Mouse (Mus musculus): ENCODE measurements around the gene 1700025G04Rik. TPM values are rescaled to one million over a fixed set of nuclear protein-coding genes. Genes with fewer than 3 reads are reported as not detected.
"Not testable (repeated sequence)": the region's sequence is repeated elsewhere in the genome, so short reads cannot be mapped to it uniquely, and the experiment has no call there.

1700025G04Rik gene
- polyA plus RNA-seq, 1 experiment from 2014 or later: 13.8 TPM

DNA sequence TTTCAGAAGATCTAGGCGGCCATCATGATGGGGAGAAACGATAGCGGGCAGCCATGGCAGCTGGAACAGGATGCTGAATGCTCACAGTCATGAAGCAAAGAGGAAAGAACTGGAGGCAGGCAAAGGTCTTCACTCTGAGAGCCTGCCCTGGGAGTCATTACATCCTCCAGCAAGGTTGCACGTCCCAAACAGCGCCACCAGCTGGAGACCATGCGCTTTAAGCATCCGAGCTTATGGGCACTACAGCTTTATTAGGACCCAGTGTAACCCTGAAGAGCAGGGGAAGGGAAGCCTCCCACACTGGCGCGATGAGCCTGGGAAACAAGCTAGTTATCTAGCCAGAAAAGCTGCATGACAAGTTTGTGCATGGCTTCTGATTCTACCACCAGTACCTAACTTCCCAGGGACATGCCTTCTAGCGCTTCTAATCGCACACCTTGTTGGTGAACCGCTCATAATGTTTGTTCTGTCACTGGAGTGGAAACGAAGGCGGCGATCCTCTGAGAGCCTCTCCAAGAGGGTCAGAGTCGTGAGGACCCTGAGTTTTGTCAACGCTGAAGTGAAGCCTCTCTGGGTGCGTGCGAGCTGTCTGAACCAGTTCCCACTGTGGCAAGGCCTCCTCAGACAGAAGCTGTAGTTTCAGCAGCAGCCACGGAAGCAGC lies 228.5 kb downstream of the 1700025G04Rik start:
- no peaks in the 10 kb centered on the region for H3K36me3 ChIP-seq
- peak; percentile 29 for DNase-seq (ENCODE audit: low spot score)
- no peaks in the 10 kb centered on the region for H3K27me3 ChIP-seq (ENCODE audit: low read depth, poor library complexity, severe bottlenecking)
- H3K4me1 ChIP-seq: no peaks in the 10 kb centered on the region
- H3K4me3 ChIP-seq: no peak overlapping the region
- no peak overlapping the region for H3K27ac ChIP-seq
- H3K9me3 ChIP-seq (replicated peaks): no peaks in the 10 kb centered on the region
- 70% methylated on average over 20 of the region's 20 CpGs for WGBS

DNA sequence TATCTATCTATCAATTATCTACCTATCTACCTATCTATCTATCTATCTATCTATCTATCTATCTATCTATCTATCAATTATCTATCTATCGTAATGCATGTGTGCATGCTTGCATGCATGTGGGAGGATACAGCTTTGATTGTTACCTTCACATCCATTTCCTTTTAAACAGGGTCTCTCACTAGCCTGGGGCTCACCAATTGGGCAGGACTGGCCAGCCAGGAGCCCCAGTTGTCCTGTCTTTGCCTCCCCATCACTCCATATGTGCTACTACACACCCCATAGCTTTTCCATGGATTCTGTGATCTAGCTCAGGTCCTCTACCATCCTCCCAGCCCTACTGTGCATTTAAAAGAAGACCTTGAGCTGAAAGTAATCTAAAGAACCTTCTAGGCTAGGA lies 231.5 kb downstream of the 1700025G04Rik start:
- no peaks in the 10 kb centered on the region for H3K36me3 ChIP-seq
- H3K4me3 ChIP-seq: no peak overlapping the region
- no peaks in the 10 kb centered on the region for H3K9me3 ChIP-seq (replicated peaks)
- no peaks in the 10 kb centered on the region for H3K4me1 ChIP-seq
- H3K27me3 ChIP-seq (ENCODE audit: low read depth, poor library complexity, severe bottlenecking): no peaks in the 10 kb centered on the region
- DNase-seq (ENCODE audit: low spot score): no peak
- H3K27ac ChIP-seq: no peak overlapping the region
- 92% methylated on average over 1 of the region's 1 CpGs for WGBS

DNA sequence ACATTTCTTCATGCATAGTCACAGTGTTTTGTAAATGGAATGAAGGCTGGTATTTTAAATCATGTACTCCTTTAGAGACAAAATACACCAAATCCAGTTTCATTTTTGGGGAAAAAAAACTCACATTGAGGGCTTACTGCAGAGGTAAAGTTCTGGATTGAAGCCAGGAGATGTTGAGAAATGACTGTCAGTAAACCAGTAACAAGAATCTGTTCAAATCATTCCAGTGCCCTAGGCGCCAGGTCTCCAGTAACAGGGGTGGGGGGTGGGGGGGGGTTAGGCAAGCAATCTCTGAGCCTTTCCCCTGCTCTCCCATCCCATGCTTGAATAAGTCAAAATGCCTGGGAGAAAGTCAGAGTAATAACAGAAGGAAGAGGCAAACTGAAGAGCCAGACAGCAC lies 234.4 kb downstream of the 1700025G04Rik start:
- H3K4me3 ChIP-seq: no peak overlapping the region
- no peaks in the 10 kb centered on the region for H3K9me3 ChIP-seq (replicated peaks)
- no peak overlapping the region for H3K27ac ChIP-seq
- no peak for DNase-seq (ENCODE audit: low spot score)
- no peaks in the 10 kb centered on the region for H3K4me1 ChIP-seq
- no peaks in the 10 kb centered on the region for H3K27me3 ChIP-seq (ENCODE audit: low read depth, poor library complexity, severe bottlenecking)
- 73% methylated on average over 1 of the region's 1 CpGs for WGBS
- H3K36me3 ChIP-seq: no peaks in the 10 kb centered on the region

DNA sequence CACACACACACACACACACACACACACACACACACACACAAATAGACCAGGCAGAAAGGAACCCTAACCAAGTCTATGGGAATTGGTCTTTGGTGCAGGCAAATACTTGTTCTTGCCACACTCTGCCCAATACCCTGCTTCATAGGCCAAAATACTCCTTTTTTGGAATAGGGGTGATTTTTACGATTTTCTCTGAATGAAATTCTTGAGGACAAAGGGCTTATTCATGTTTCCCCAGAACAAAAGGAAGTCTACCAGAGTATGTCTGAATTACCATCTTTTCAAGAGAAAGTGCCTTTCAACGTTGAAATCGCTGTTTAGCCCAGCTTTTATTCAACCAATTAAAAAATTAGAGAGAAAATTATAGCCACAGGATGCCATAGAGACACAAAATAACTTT lies 237.9 kb downstream of the 1700025G04Rik start:
- Histone ChIP-seq H3K4me1 (peaks cover 4% of the 10 kb centered on the region; the same call in 1 of the 2 replicates), H3K36me3 (no peaks in the 10 kb centered on the region), H3K27me3 (ENCODE audit: low read depth, poor library complexity, severe bottlenecking) (no peaks in the 10 kb centered on the region), H3K27ac (no peak overlapping the region), H3K9me3 (replicated peaks) (no peaks in the 10 kb centered on the region), H3K4me3 (no peak overlapping the region)
- WGBS: 84% methylated on average over 3 of the region's 3 CpGs
- no peak for DNase-seq (ENCODE audit: low spot score)

DNA sequence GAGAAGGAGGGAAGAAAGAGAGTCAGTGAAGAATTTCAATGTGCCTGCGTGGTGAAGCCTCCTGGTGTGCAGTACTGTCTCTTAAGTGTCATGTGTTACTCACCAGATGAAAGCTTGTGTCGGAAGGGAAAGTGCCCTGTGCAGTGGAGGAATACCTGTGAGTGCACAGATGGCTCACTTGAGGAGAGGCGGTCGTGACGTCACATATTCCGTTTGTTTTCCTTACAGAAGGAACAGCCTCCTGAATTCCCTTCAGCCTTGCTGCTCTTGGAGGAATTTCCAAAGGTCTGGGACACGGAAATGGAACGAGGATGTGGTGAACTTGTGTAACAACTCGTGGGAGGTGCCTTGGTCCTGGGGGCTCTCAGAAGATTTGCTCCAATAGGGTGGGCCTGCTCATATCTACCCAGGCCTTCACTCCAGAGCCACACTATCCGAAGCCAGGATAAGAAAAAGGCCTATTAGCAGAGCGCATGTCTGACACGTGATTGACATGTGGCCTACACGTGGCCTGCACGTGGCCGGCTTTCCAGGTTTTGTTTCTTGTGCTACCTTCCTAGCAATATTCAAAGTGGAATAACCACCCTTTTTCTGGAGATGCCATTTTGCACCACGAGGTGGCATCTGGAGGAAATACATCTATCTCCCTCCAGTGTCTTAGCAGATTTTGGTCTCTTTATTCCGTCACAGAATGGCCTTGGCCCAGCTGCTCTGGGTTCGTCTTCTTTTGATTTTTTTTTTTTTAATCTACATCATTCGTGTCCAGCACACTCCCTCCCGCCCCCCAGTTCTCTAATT lies 238.7 kb downstream of the 1700025G04Rik start:
- Histone ChIP-seq H3K4me1 (peaks cover 7% of the 10 kb centered on the region; the same call in 1 of the 2 replicates), H3K9me3 (replicated peaks) (no peaks in the 10 kb centered on the region), H3K4me3 (no peak overlapping the region), H3K27ac (no peak overlapping the region), H3K36me3 (no peaks in the 10 kb centered on the region), H3K27me3 (ENCODE audit: low read depth, poor library complexity, severe bottlenecking) (no peaks in the 10 kb centered on the region)
- WGBS: 90% methylated on average over 20 of the region's 20 CpGs
- DNase-seq (ENCODE audit: low spot score): no peak

DNA sequence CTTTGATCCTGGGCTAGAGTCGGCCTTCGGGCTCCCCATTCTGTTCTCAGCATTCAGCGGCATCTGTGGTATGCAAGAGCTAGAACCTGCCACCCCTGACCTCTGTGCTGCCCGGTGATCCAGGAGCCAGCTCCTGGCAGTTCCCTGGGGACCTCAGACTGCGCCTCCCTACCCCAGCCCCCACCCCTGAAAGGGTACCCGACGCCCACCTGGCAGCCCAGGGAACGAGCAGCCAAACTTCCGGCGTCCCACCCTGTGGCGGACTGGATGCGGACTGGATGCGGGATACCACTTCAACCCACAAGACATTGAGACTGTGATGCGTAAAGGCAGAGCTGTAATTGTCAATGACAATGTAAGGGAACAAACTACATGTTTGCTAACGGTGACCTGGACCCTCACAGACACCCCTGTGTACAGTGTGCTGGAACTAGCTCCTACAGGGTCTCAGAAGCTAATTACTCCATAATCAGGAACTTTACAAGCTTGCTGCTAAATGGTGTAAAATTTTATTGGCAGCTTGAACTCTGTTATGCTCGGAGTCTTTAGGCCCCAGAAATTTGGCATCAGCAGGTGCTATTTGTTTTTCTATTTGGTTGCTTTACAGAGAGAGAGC lies 239.8 kb downstream of the 1700025G04Rik start:
- Histone ChIP-seq H3K36me3 (no peaks in the 10 kb centered on the region), H3K4me1 (peaks cover 10% of the 10 kb centered on the region; the same call in 1 of the 2 replicates), H3K27ac (no peak overlapping the region), H3K9me3 (replicated peaks) (no peaks in the 10 kb centered on the region), H3K27me3 (ENCODE audit: low read depth, poor library complexity, severe bottlenecking) (no peaks in the 10 kb centered on the region), H3K4me3 (no peak overlapping the region)
- 79% methylated on average over 16 of the region's 16 CpGs for WGBS
- no peak for DNase-seq (ENCODE audit: low spot score)

DNA sequence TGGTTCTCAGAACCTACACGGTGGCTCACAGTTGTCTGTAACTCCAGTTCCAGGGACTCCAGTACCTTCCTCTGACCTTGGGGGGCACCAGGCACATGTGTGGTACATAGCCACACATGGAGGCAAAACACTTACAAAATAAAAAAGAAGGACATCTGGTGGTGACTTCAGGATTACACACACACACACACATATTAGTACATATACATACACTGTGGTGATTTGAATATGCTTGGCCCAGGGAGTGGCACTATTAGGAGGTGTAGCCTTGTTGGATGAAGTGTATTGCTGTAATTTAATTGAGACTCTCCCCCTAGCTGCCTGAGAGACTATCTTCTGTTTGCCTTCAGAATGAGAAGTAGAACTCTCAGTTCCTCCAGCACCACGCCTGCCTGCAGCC lies 241.6 kb downstream of the 1700025G04Rik start:
- WGBS: 91% methylated on average over 2 of the region's 2 CpGs
- DNase-seq (ENCODE audit: low spot score): no peak
- Histone ChIP-seq H3K9me3 (replicated peaks) (no peaks in the 10 kb centered on the region), H3K36me3 (no peaks in the 10 kb centered on the region), H3K4me3 (no peak overlapping the region), H3K27ac (no peak overlapping the region), H3K4me1 (peaks cover 10% of the 10 kb centered on the region; the same call in 1 of the 2 replicates), H3K27me3 (ENCODE audit: low read depth, poor library complexity, severe bottlenecking) (no peaks in the 10 kb centered on the region)

DNA sequence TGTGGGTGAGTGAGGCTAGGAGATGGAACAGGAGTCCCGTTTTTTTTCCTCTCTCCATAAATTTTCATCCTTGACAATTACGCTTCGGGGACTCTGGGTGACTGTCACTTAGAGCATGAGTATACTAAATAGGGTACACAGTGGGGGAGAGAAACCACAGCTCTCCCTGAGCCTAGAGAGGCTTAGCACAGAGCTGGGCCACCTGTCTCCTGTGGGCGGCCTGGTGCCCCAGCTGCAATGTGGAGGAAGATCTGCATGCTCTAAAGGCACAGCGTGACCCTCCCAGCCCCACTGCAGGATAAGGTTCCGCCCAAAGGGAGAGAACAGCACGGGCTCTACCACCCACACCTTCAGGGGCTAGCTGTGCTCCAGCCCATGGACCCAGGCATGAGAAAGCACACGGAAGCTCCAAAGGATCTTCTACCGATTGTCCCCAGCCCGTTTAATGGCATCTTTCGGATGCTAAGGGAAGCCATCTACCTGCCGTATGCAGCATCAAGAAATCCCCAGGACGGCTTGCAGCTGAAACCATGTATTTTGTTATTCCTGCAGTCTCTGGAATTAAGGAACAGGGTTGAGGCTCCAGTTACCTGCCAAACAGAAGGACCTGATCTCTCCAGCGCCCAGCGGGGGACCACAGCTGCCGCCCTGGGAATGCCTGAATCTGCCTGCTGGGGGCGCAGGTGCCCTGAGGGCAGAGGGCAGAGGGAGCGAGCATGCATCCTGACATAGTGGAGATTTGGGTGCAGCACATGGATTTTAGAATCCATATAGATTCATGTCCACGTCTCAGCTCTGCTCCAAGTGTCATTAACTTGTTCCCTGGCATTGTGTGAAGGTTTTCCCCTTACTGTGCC lies 243.8 kb downstream of the 1700025G04Rik start:
- WGBS: 66% methylated on average over 19 of the region's 19 CpGs
- peaks cover 10% of the 10 kb centered on the region; the same call in 1 of the 2 replicates for H3K4me1 ChIP-seq
- no peak overlapping the region for H3K27ac ChIP-seq
- H3K9me3 ChIP-seq (replicated peaks): no peaks in the 10 kb centered on the region
- no peak for DNase-seq (ENCODE audit: low spot score)
- H3K4me3 ChIP-seq: no peak overlapping the region
- no peaks in the 10 kb centered on the region for H3K27me3 ChIP-seq (ENCODE audit: low read depth, poor library complexity, severe bottlenecking)
- no peaks in the 10 kb centered on the region for H3K36me3 ChIP-seq

DNA sequence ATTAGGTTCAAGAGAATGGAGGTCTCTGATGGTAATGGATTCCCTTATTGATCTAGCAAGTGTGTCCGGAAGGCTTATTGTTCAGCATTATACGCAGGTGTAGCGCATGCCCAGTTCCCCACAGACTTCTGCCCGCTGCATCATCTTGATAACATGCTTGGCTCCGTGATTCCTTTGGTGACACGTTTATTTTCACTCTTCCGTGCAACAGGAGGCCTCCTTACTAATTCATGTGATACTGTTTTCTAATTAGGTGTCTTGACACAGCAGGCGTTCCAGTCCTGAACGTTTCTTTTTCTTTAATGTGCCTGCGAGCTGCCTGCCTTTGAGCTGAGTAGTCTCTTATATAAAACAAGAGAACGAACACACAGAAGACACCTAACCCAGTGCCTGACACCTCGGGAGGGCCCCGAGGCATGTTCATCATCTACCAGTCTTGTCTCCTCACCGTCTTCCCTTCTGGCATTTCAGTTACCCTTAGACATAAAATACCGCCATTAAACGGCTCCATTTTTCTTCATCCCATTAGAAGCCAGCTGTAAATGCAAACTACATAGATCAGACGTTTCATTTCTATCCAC lies 244.6 kb downstream of the 1700025G04Rik start:
- Histone ChIP-seq H3K27ac (no peak overlapping the region), H3K4me1 (peaks cover 10% of the 10 kb centered on the region; the same call in 1 of the 2 replicates), H3K9me3 (replicated peaks) (no peaks in the 10 kb centered on the region), H3K4me3 (no peak overlapping the region), H3K36me3 (no peaks in the 10 kb centered on the region), H3K27me3 (ENCODE audit: low read depth, poor library complexity, severe bottlenecking) (no peaks in the 10 kb centered on the region)
- 82% methylated on average over 17 of the region's 17 CpGs for WGBS
- DNase-seq (ENCODE audit: low spot score): no peak

DNA sequence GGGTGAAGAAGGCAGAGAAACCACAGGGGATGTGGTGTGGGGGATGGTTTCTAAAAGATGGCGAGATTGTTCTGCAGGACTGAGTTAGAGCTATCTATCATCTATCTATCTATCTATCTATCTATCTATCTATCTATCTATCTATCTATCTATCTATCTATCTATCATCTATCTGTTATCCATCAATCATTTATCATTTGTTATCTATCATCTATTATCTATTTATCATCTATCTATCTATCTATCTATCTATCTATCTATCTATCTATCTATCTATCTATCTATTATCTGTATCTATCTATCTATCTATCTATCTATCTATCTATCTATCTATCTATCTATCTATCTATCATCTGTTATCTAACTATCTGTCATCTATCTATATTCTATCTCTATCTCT lies 249.6 kb downstream of the 1700025G04Rik start:
- 96% methylated on average over 1 of the region's 1 CpGs for WGBS

DNA sequence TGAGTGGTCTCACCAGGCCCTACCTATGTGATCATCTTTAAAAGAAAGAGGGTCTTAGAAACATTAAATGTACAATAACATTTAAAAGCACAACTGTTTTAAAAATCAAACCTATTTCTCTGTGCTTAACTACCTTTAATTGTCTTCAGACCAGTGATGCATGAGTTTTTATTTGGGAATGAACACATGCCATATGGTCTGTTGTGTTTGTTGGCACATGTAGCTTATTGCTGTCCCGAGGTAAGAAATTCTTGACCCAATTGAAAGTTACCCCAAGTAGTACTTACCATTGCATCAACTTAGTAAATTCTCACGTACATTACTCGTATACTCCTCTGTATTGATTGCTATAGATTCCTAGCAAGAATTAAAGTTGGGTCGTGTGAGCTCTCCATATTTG lies 254.7 kb downstream of the 1700025G04Rik start:
- 90% methylated on average over 4 of the region's 4 CpGs for WGBS
- Histone ChIP-seq H3K27ac (no peak overlapping the region), H3K36me3 (no peaks in the 10 kb centered on the region), H3K4me3 (no peak overlapping the region), H3K4me1 (no peaks in the 10 kb centered on the region), H3K27me3 (ENCODE audit: low read depth, poor library complexity, severe bottlenecking) (no peaks in the 10 kb centered on the region), H3K9me3 (replicated peaks) (0 out of 2 replicates have a peak, but pooled peaks cover 3% of the 10 kb centered on the region)
- no peak for DNase-seq (ENCODE audit: low spot score)

More for the DNA sequence above, 249.6 kb downstream of the 1700025G04Rik start:
- not testable (repeated sequence) for H3K4me3 ChIP-seq; DNase-seq (ENCODE audit: low spot score); H3K4me1 ChIP-seq; H3K36me3 ChIP-seq; H3K9me3 ChIP-seq (replicated peaks); H3K27me3 ChIP-seq (ENCODE audit: low read depth, poor library complexity, severe bottlenecking); H3K27ac ChIP-seq

DNA sequence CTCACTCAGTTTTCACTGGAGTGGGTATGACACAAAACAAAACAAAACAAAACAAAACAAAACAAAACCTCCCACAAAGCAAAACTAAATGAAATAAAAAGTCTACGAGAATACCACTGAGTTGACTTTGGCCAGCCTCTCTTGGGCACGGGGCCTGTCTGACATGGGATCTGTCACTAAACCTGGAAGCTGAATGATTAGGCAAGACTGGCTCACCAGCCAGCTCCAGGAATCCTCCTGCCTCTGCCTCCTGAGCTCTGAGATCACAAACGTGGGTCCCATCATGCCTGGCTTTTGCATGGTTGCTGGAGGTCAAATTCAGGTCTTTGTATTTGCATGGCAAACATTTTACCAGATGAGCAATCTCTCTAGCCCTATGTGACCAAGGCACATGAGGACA lies 258.1 kb downstream of the 1700025G04Rik start:
- 86% methylated on average over 3 of the region's 3 CpGs for WGBS
- H3K4me3 ChIP-seq: no peak overlapping the region
- no peak overlapping the region for H3K27ac ChIP-seq
- DNase-seq (ENCODE audit: low spot score): no peak
- no peaks in the 10 kb centered on the region for H3K27me3 ChIP-seq (ENCODE audit: low read depth, poor library complexity, severe bottlenecking)
- no peaks in the 10 kb centered on the region for H3K36me3 ChIP-seq
- 0 out of 2 replicates have a peak, but pooled peaks cover 3% of the 10 kb centered on the region for H3K9me3 ChIP-seq (replicated peaks)
- H3K4me1 ChIP-seq: no peaks in the 10 kb centered on the region
